In the genomic region with DNA sequence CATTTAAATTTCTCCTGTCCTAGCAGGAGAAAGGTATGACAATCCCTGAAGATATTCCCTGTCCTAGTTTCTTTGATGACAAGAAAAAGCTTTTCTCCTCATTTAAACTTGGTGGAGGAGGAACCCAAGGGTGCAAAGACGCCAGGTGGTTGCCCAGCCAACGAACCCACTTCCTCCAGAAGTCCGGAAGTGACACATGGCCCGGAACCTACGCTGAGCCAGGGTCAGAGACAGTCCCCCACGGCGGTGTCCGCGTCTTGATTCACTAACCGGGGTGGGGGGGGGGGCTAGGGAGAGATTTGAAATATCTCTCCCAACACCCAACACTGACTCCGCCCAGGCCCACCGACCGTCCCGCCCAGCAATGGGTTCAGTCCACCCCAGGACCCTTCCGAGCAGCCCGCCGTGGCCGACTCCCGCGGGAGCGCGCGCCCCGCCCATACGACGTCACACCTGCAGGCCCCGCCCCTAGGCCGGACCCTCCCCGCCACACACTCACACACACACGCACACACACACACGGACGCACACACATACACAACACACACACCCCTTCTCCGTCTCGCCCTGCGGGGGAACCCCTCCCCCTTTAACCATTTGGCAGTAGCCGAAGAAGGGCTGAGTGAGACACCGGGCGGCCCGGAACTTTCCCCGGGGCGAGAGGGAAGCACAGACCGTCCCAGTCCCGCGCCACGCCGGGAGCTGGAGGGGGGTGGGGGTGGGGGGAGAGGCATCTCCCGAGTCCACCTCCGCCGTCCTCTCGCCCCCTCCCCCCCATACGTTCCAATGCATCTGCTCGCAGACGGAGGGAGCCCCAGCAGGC, we compare ENCODE assay signal across 8 mouse cellular contexts. TPM values are rescaled to one million over a fixed set of nuclear protein-coding genes. Genes with fewer than 3 reads are reported as not detected.
DNase-seq lines count a peak whose midpoint lies in the region; ATAC-seq and TF ChIP-seq lines count a peak whose summit lies in the region.

No protein-coding gene starts in this region.

- H3K9me3 ChIP-seq in intestine, postnatal 0 days (ENCODE audit: control insufficient read depth), result no peaks in the 10 kb centered on the region
- H3K9me3 ChIP-seq in midbrain, embryonic 10.5 days (replicated peaks), result no peaks in the 10 kb centered on the region

- H3K27me3 ChIP-seq in intestine, postnatal 0 days (replicated peaks; ENCODE audit: control insufficient read depth, insufficient read depth, low read length), result no peaks in the 10 kb centered on the region
- H3K27me3 ChIP-seq in midbrain, embryonic 10.5 days (ENCODE audit: low read depth, poor library complexity, severe bottlenecking), result no peaks in the 10 kb centered on the region

- peaks cover 6% of the 10 kb centered on the region; the same call in 1 of the 2 replicates for H3K36me3 ChIP-seq in intestine, postnatal 0 days (ENCODE audit: control insufficient read depth, insufficient read depth)
- peaks cover 18% of the 10 kb centered on the region for H3K36me3 ChIP-seq in midbrain, embryonic 10.5 days

- intact Hi-C loops in left cerebral cortex, postnatal 36 days (cut with DNase I), result loop anchor here (2.0 to 10.0 kb wide), 3 partner anchors 41 to 259 kb away; a partner anchor contains a TSS

- ATAC-seq in intestine, postnatal 0 days, result peak; percentile 61

- H3K4me2 ChIP-seq in intestine, postnatal 0 days (replicated peaks; ENCODE audit: low read depth), result peak overlapping the region; percentile 83

- WGBS in intestine, postnatal 0 days, result 0% methylated on average over 47 of the region's 53 CpGs
- under 1% methylated on average over 34 of the region's 53 CpGs for WGBS in midbrain, embryonic 10.5 days

- peak; percentile 97 for DNase-seq in adrenal gland, postnatal 10 days
- DNase-seq in embryo, embryonic 9.5 days (ENCODE audit: extremely low spot score), result peak; percentile 98
- DNase-seq in gastrocnemius, postnatal 4 days (ENCODE audit: low spot score in 2 of 2), result peak; percentile 91 to 93
- DNase-seq in left cerebral cortex, postnatal 36 days (ENCODE audit: low spot score in 2 of 2), result peak; percentile 83 to 87
- peak; percentile 93 for DNase-seq in midbrain, embryonic 10.5 days (ENCODE audit: low spot score)
- peak; percentile 79 to 83 for DNase-seq in right cerebral cortex, postnatal 36 days (ENCODE audit: low spot score in 2 of 2)
- DNase-seq in yolk sac, embryonic 10.5 days (ENCODE audit: low spot score), result peak; percentile 96

- TF ChIP-seq CTCF in intestine, postnatal 0 days (IDR thresholded peaks at IDR 0.05; ENCODE audit: low read depth), result peak; percentile 15; the same call in 1 of the 2 replicates

- H3K4me1 ChIP-seq in intestine, postnatal 0 days (replicated peaks; ENCODE audit: control insufficient read depth, insufficient read depth, low read length), result no peaks in the 10 kb centered on the region
- H3K4me1 ChIP-seq in midbrain, embryonic 10.5 days, result peaks cover 19% of the 10 kb centered on the region

- peak overlapping the region; percentile 83 for H3K9ac ChIP-seq in intestine, postnatal 0 days (ENCODE audit: low read depth, low read length)

- H3K4me3 ChIP-seq in intestine, postnatal 0 days (ENCODE audit: low read depth, low read length), result peak overlapping the region; percentile 99
- H3K4me3 ChIP-seq in midbrain, embryonic 10.5 days, result peak overlapping the region; percentile 91

- H3K27ac ChIP-seq in intestine, postnatal 0 days (ENCODE audit: low read depth, low read length), result peak overlapping the region; percentile 95
- peak overlapping the region; percentile 99 for H3K27ac ChIP-seq in midbrain, embryonic 10.5 days (replicated peaks)

RNA-seq across cellular contexts. Expression of a gene that starts 1.8 kb away (rescaled TPM):
- 10 to 100 TPM; 18.4 to 23.0 TPM for total RNA-seq in adrenal gland, postnatal 10 days (2021)
- 10 to 100 TPM; 32.3 to 36.0 TPM for total RNA-seq in gastrocnemius, postnatal 4 days (2021)
- 12.6 and 13.4 TPM in 2 replicates for polyA plus RNA-seq in intestine, postnatal 0 days (2015; fragmentation: Nextera tagmentation; extraction: Ambion mirVana)
- 10 to 100 TPM; 46.5 to 55.5 TPM for total RNA-seq in left cerebral cortex, postnatal 36 days (2021)
- 9.0 and 11.4 TPM in 2 replicates for polyA plus RNA-seq in midbrain, embryonic 10.5 days (2016; fragmentation: Nextera tagmentation; extraction: Ambion mirVana)

RNA-seq across cellular contexts. Expression of a gene that starts 40.2 kb away (rescaled TPM):
- total RNA-seq in adrenal gland, postnatal 10 days (2021), result 10 to 100 TPM; 13.4 to 14.4 TPM
- total RNA-seq in gastrocnemius, postnatal 4 days (2021), result 1 to 10 TPM; 6.5 to 8.9 TPM
- polyA plus RNA-seq in intestine, postnatal 0 days (2015; fragmentation: Nextera tagmentation; extraction: Ambion mirVana), result 15.3 and 15.4 TPM in 2 replicates
- 10 to 100 TPM; 16.6 to 20.6 TPM for total RNA-seq in left cerebral cortex, postnatal 36 days (2021)
- polyA plus RNA-seq in midbrain, embryonic 10.5 days (2016; fragmentation: Nextera tagmentation; extraction: Ambion mirVana), result 38.5 and 44.3 TPM in 2 replicates

Comparison
In these comparisons a context has a peak if more than half of its experiments do, and no peak if none do; other contexts are left out.
1. Peak in every context shown above with its lines: DNase-seq, ATAC-seq, H3K4me3 ChIP-seq and H3K27ac ChIP-seq.